ENCODE assay signal across 11 mouse cellular contexts in genomic region chr9:50724661-50725330, GRCm38 (mm10). TPM values are rescaled to one million over a fixed set of nuclear protein-coding genes. Genes with fewer than 3 reads are reported as not detected.
DNase-seq lines count a peak whose midpoint lies in the region; ATAC-seq and TF ChIP-seq lines count a peak whose summit lies in the region.
"Had no signal": no experiment of that assay in that cellular context is flagged by ENCODE, and none has a peak within 500 bp of the region (broad histone marks: within the 10 kb centered on the region; RNA-seq: fewer than 3 reads in every experiment).

No protein-coding gene starts in this region.

- H3K36me3 ChIP-seq in heart, embryonic 16.5 days (ENCODE audit: control insufficient read depth, insufficient read depth) = no peaks in the 10 kb centered on the region
- H3K36me3 ChIP-seq in embryonic facial prominence, embryonic 11.5 days (replicated peaks; ENCODE audit: control insufficient read depth, insufficient read depth, low read depth, low read length) = no peaks in the 10 kb centered on the region
- H3K36me3 ChIP-seq in forebrain, embryonic 15.5 days = no peaks in the 10 kb centered on the region
- H3K36me3 ChIP-seq in midbrain, postnatal 0 days (ENCODE audit: insufficient read depth, low read length) = no peaks in the 10 kb centered on the region

- no peak for TF ChIP-seq CTCF in midbrain, postnatal 0 days (IDR thresholded peaks at IDR 0.05)

- no peaks in the 10 kb centered on the region for H3K9me3 ChIP-seq in heart, embryonic 16.5 days (replicated peaks; ENCODE audit: control insufficient read depth, low read length)
- H3K9me3 ChIP-seq in embryonic facial prominence, embryonic 11.5 days (replicated peaks; ENCODE audit: control insufficient read depth, low read length) = no peaks in the 10 kb centered on the region
- no peaks in the 10 kb centered on the region for H3K9me3 ChIP-seq in forebrain, embryonic 15.5 days
- H3K9me3 ChIP-seq in midbrain, postnatal 0 days (ENCODE audit: low read length) = no peaks in the 10 kb centered on the region

- no peak overlapping the region for H3K4me2 ChIP-seq in heart, embryonic 16.5 days (ENCODE audit: low read depth, low read length)
- no peak overlapping the region for H3K4me2 ChIP-seq in embryonic facial prominence, embryonic 11.5 days (ENCODE audit: low read depth, low read length)
- H3K4me2 ChIP-seq in forebrain, embryonic 15.5 days (replicated peaks) = peak overlapping the region; percentile 78
- peak overlapping the region; percentile 35 for H3K4me2 ChIP-seq in midbrain, postnatal 0 days (ENCODE audit: low read depth, low read length, poor library complexity, severe bottlenecking)

- peak overlapping the region; percentile 84 for H3K27ac ChIP-seq in heart, embryonic 16.5 days (ENCODE audit: low read length)
- H3K27ac ChIP-seq in embryonic facial prominence, embryonic 11.5 days (replicated peaks; ENCODE audit: low read depth, low read length) = no peak overlapping the region
- H3K27ac ChIP-seq in forebrain, embryonic 15.5 days (replicated peaks) = peak overlapping the region; percentile 77
- H3K27ac ChIP-seq in midbrain, postnatal 0 days (ENCODE audit: low read depth, low read length) = peak overlapping the region; percentile 57; the same call in 1 of the 2 replicates

- no peaks in the 10 kb centered on the region for H3K27me3 ChIP-seq in heart, embryonic 16.5 days (ENCODE audit: control insufficient read depth, insufficient read depth, low read length)
- H3K27me3 ChIP-seq in embryonic facial prominence, embryonic 11.5 days (ENCODE audit: control insufficient read depth, insufficient read depth, low read length) = no peaks in the 10 kb centered on the region
- no peaks in the 10 kb centered on the region for H3K27me3 ChIP-seq in forebrain, embryonic 15.5 days
- H3K27me3 ChIP-seq in midbrain, postnatal 0 days (ENCODE audit: insufficient read depth, low read length) = no peaks in the 10 kb centered on the region

- no peak for ATAC-seq in heart, embryonic 16.5 days (replicated peaks; ENCODE audit: extremely low read depth, insufficient read depth, low FRiP score)
- ATAC-seq in embryonic facial prominence, embryonic 11.5 days (replicated peaks; ENCODE audit: insufficient number of reproducible peaks, low FRiP score, low TSS enrichment, low read depth) = no peak
- no peak for ATAC-seq in forebrain, embryonic 15.5 days (replicated peaks)
- ATAC-seq in midbrain, postnatal 0 days (ENCODE audit: low FRiP score) = no peak

- no peak overlapping the region for H3K4me3 ChIP-seq in heart, embryonic 16.5 days (ENCODE audit: low read length)
- H3K4me3 ChIP-seq in embryonic facial prominence, embryonic 11.5 days (ENCODE audit: low read depth, low read length) = no peak overlapping the region
- no peak overlapping the region for H3K4me3 ChIP-seq in forebrain, embryonic 15.5 days
- H3K4me3 ChIP-seq in midbrain, postnatal 0 days (ENCODE audit: low read depth, low read length) = no peak overlapping the region; the same call in 1 of the 2 replicates

- no peak overlapping the region for H3K9ac ChIP-seq in heart, embryonic 16.5 days (ENCODE audit: low read length)
- no peak overlapping the region for H3K9ac ChIP-seq in embryonic facial prominence, embryonic 11.5 days (replicated peaks; ENCODE audit: low read length)
- no peak overlapping the region for H3K9ac ChIP-seq in forebrain, embryonic 15.5 days (replicated peaks)
- no peak overlapping the region for H3K9ac ChIP-seq in midbrain, postnatal 0 days (replicated peaks; ENCODE audit: low read length, poor library complexity, severe bottlenecking)

- peaks cover 50% of the 10 kb centered on the region for H3K4me1 ChIP-seq in heart, embryonic 16.5 days (ENCODE audit: control insufficient read depth, insufficient read depth, low read length)
- H3K4me1 ChIP-seq in embryonic facial prominence, embryonic 11.5 days (ENCODE audit: control insufficient read depth, insufficient read depth, low read length) = no peaks in the 10 kb centered on the region
- peaks cover 68% of the 10 kb centered on the region for H3K4me1 ChIP-seq in forebrain, embryonic 15.5 days
- H3K4me1 ChIP-seq in midbrain, postnatal 0 days (ENCODE audit: insufficient read depth, low read length) = peaks cover 3% of the 10 kb centered on the region; the same call in 1 of the 2 replicates

- WGBS in heart, embryonic 16.5 days = 31% methylated on average over 3 of the region's 3 CpGs
- 38% methylated on average over 3 of the region's 3 CpGs for WGBS in embryonic facial prominence, embryonic 11.5 days
- 22% methylated on average over 3 of the region's 3 CpGs for WGBS in forebrain, embryonic 15.5 days
- WGBS in midbrain, postnatal 0 days = 36% methylated on average over 3 of the region's 3 CpGs

- no peak for DNase-seq in heart, adult 9 months (ENCODE audit: low spot score in 2 of 2)
- peak; percentile 31 for DNase-seq in embryonic facial prominence, embryonic 11.5 days (ENCODE audit: low spot score)
- no peak for DNase-seq in midbrain, postnatal 0 days (ENCODE audit: low spot score)
- DNase-seq in urinary bladder, postnatal 10 days (ENCODE audit: low spot score) = no peak
- DNase-seq in spleen, adult 18-20 months = no peak
- DNase-seq: cerebellum, adult 11 months; kidney, postnatal 25 days; lung, postnatal 10 days had no signal

RNA-seq across cellular contexts. Expression of gene Dixdc1, which starts 14.5 kb away (rescaled TPM):
- polyA plus RNA-seq in heart, embryonic 16.5 days (2015; fragmentation: Nextera tagmentation; extraction: Ambion mirVana) = 8.6 and 10.3 TPM in 2 replicates
- 24.2 and 25.3 TPM in 2 replicates for polyA plus RNA-seq in embryonic facial prominence, embryonic 11.5 days (2014; fragmentation: Nextera tagmentation; extraction: Ambion mirVana)
- polyA plus RNA-seq in forebrain, embryonic 15.5 days (2015; fragmentation: Nextera tagmentation; extraction: Ambion mirVana) = 24.7 and 26.9 TPM in 2 replicates
- total RNA-seq in midbrain, postnatal 0 days (2014; rRNA removed) = 33.3 and 52.6 TPM in 2 replicates
- polyA plus RNA-seq in midbrain, postnatal 0 days (2015; fragmentation: Nextera tagmentation; extraction: Ambion mirVana) = 26.1 and 28.6 TPM in 2 replicates
- total RNA-seq: neutrophil, adult 5-6 weeks had no signal

RNA-seq across cellular contexts. Expression of gene 2310030G06Rik, which starts 21.5 kb away (rescaled TPM):
- 7.9 and 9.8 TPM in 2 replicates for polyA plus RNA-seq in heart, embryonic 16.5 days (2015; fragmentation: Nextera tagmentation; extraction: Ambion mirVana)
- 3.4 and 3.8 TPM in 2 replicates for polyA plus RNA-seq in embryonic facial prominence, embryonic 11.5 days (2014; fragmentation: Nextera tagmentation; extraction: Ambion mirVana)
- polyA plus RNA-seq in forebrain, embryonic 15.5 days (2015; fragmentation: Nextera tagmentation; extraction: Ambion mirVana) = 1.4 and 1.5 TPM in 2 replicates
- 1.3 and 1.5 TPM in 2 replicates for total RNA-seq in midbrain, postnatal 0 days (2014; rRNA removed)
- 2.9 and 3.3 TPM in 2 replicates for polyA plus RNA-seq in midbrain, postnatal 0 days (2015; fragmentation: Nextera tagmentation; extraction: Ambion mirVana)
- total RNA-seq: neutrophil, adult 5-6 weeks had no signal

RNA-seq across cellular contexts. Expression of gene Cryab, which starts 26.3 kb away (rescaled TPM):
- 1,241 and 1,315 TPM in 2 replicates for polyA plus RNA-seq in heart, embryonic 16.5 days (2015; fragmentation: Nextera tagmentation; extraction: Ambion mirVana)
- polyA plus RNA-seq in embryonic facial prominence, embryonic 11.5 days (2014; fragmentation: Nextera tagmentation; extraction: Ambion mirVana) = 17.4 and 23.2 TPM in 2 replicates
- polyA plus RNA-seq in forebrain, embryonic 15.5 days (2015; fragmentation: Nextera tagmentation; extraction: Ambion mirVana) = 13.1 and 14.1 TPM in 2 replicates
- total RNA-seq in midbrain, postnatal 0 days (2014; rRNA removed) = 6.2 and 11.3 TPM in 2 replicates
- 18.7 and 19.7 TPM in 2 replicates for polyA plus RNA-seq in midbrain, postnatal 0 days (2015; fragmentation: Nextera tagmentation; extraction: Ambion mirVana)
- total RNA-seq: neutrophil, adult 5-6 weeks had no signal

RNA-seq across cellular contexts. Expression of gene Hspb2, which starts 27.4 kb away (rescaled TPM):
- 242 and 286 TPM in 2 replicates for polyA plus RNA-seq in heart, embryonic 16.5 days (2015; fragmentation: Nextera tagmentation; extraction: Ambion mirVana)
- 3.0 and 4.4 TPM in 2 replicates for polyA plus RNA-seq in embryonic facial prominence, embryonic 11.5 days (2014; fragmentation: Nextera tagmentation; extraction: Ambion mirVana)
- 1.4 TPM in 1 of 2 replicates, not detected in the other for polyA plus RNA-seq in forebrain, embryonic 15.5 days (2015; fragmentation: Nextera tagmentation; extraction: Ambion mirVana)
- total RNA-seq in midbrain, postnatal 0 days (2014; rRNA removed) = 1.1 and 5.2 TPM in 2 replicates
- 2.5 and 2.6 TPM in 2 replicates for polyA plus RNA-seq in midbrain, postnatal 0 days (2015; fragmentation: Nextera tagmentation; extraction: Ambion mirVana)
- total RNA-seq: neutrophil, adult 5-6 weeks had no signal

RNA-seq across cellular contexts. Expression of gene Fdxacb1, which starts 43.2 kb away (rescaled TPM):
- polyA plus RNA-seq in heart, embryonic 16.5 days (2015; fragmentation: Nextera tagmentation; extraction: Ambion mirVana) = 10.7 and 11.0 TPM in 2 replicates
- 14.1 and 14.3 TPM in 2 replicates for polyA plus RNA-seq in embryonic facial prominence, embryonic 11.5 days (2014; fragmentation: Nextera tagmentation; extraction: Ambion mirVana)
- polyA plus RNA-seq in forebrain, embryonic 15.5 days (2015; fragmentation: Nextera tagmentation; extraction: Ambion mirVana) = 10.9 and 11.0 TPM in 2 replicates
- 9.7 and 14.1 TPM in 2 replicates for total RNA-seq in midbrain, postnatal 0 days (2014; rRNA removed)
- 9.2 and 13.1 TPM in 2 replicates for polyA plus RNA-seq in midbrain, postnatal 0 days (2015; fragmentation: Nextera tagmentation; extraction: Ambion mirVana)

Comparison
In these comparisons a context has a peak if more than half of its experiments do, and no peak if none do; other contexts are left out.
1. H3K4me2 ChIP-seq: peak in forebrain, embryonic 15.5 days (single experiment) and midbrain, postnatal 0 days (single experiment); none in heart, embryonic 16.5 days (single experiment) and embryonic facial prominence, embryonic 11.5 days (single experiment).
2. RNA of gene Cryab, which starts 26.3 kb away (polyA plus RNA-seq): 1,241 to 1,315 TPM in heart, embryonic 16.5 days; 18.7 to 19.7 TPM in midbrain, postnatal 0 days, 17.4 to 23.2 TPM in embryonic facial prominence, embryonic 11.5 days and 13.1 to 14.1 TPM in forebrain, embryonic 15.5 days; every median in the first group is over 10 times any median in the second.